In genomic region chr2:127143158-127144063, GRCm38 (mm10) we compare ENCODE assay signal across 8 mouse cellular contexts. TPM values are rescaled to one million over a fixed set of nuclear protein-coding genes. Genes with fewer than 3 reads are reported as not detected.
DNase-seq lines count a peak whose midpoint lies in the region; ATAC-seq and TF ChIP-seq lines count a peak whose summit lies in the region.

Itpripl1 (minus strand) TSS chr2:127143442.

- peaks cover 5% of the 10 kb centered on the region for H3K4me1 ChIP-seq in limb, embryonic 11.5 days (ENCODE audit: control insufficient read depth, insufficient read depth, low read length)
- peaks cover 13% of the 10 kb centered on the region for H3K4me1 ChIP-seq in midbrain, embryonic 11.5 days (ENCODE audit: control insufficient read depth, insufficient read depth, low read length)
- H3K4me1 ChIP-seq in spleen, adult 2 months (ENCODE audit: control insufficient read depth, insufficient read depth, insufficient read length) = peaks cover 4% of the 10 kb centered on the region; the same call in 1 of the 2 replicates

- H3K4me3 ChIP-seq in limb, embryonic 11.5 days (ENCODE audit: low read depth, low read length) = peak within 1 kb of the TSS; percentile 48
- peak within 1 kb of the TSS; percentile 57 for H3K4me3 ChIP-seq in midbrain, embryonic 11.5 days (ENCODE audit: low read depth, low read length)
- peak within 1 kb of the TSS; percentile 85 for H3K4me3 ChIP-seq in spleen, adult 2 months (ENCODE audit: extremely low read depth, insufficient read depth, insufficient read length)

- no peak for DNase-seq in frontal cortex, postnatal 25 days (ENCODE audit: low spot score in 2 of 2)
- peak; percentile 36 to 44 for DNase-seq in cerebellum, postnatal 36 days
- peak; percentile 78 for DNase-seq in gastrocnemius, postnatal 25 days
- peak; percentile 89 for DNase-seq in induced T-regulatory cell, adult 2 months (ENCODE audit: low read depth)
- DNase-seq in limb, embryonic 11.5 days (ENCODE audit: low spot score) = peak; percentile 79
- DNase-seq in midbrain, embryonic 11.5 days (ENCODE audit: low spot score, missing footprints) = peak; percentile 94
- DNase-seq in spleen, adult 2 months (ENCODE audit: low read depth in 1 of 2, low spot score in 2 of 2) = peak in 1 of 2 experiments; percentile 72

- H3K27me3 ChIP-seq in limb, embryonic 11.5 days (ENCODE audit: control insufficient read depth, insufficient read depth, low read length) = no peaks in the 10 kb centered on the region
- no peaks in the 10 kb centered on the region for H3K27me3 ChIP-seq in midbrain, embryonic 11.5 days (ENCODE audit: control insufficient read depth, insufficient read depth, low read length)
- no peaks in the 10 kb centered on the region for H3K27me3 ChIP-seq in spleen, adult 2 months (ENCODE audit: control insufficient read depth, insufficient read depth, low read length)

- H3K27ac ChIP-seq in limb, embryonic 11.5 days (replicated peaks; ENCODE audit: low read depth, low read length) = no peak within 1 kb of the TSS
- no peak within 1 kb of the TSS for H3K27ac ChIP-seq in midbrain, embryonic 11.5 days (ENCODE audit: low read depth, low read length)
- H3K27ac ChIP-seq in spleen, adult 2 months (ENCODE audit: insufficient read depth, low read length) = peak within 1 kb of the TSS; percentile 63

- peak within 1 kb of the TSS; percentile 56 for H3K4me2 ChIP-seq in limb, embryonic 11.5 days (ENCODE audit: low read depth, severe bottlenecking)
- peak within 1 kb of the TSS; percentile 83 for H3K4me2 ChIP-seq in midbrain, embryonic 11.5 days

- peak within 1 kb of the TSS; percentile 59 for H3K9ac ChIP-seq in limb, embryonic 11.5 days (ENCODE audit: low read length)
- peak within 1 kb of the TSS; percentile 74 for H3K9ac ChIP-seq in midbrain, embryonic 11.5 days (ENCODE audit: low read length)

- H3K9me3 ChIP-seq in limb, embryonic 11.5 days (ENCODE audit: control insufficient read depth, low read length) = no peaks in the 10 kb centered on the region
- no peaks in the 10 kb centered on the region for H3K9me3 ChIP-seq in midbrain, embryonic 11.5 days (ENCODE audit: control insufficient read depth, low read length)

- ATAC-seq in frontal cortex, adult (ENCODE audit: low TSS enrichment) = peak; percentile 88
- peak; percentile 87 for ATAC-seq in limb, embryonic 11.5 days (ENCODE audit: insufficient number of reproducible peaks, low FRiP score, low TSS enrichment, low read depth)
- peak; percentile 90 for ATAC-seq in midbrain, embryonic 11.5 days (ENCODE audit: low FRiP score)

- no peak for TF ChIP-seq CTCF in spleen, adult 2 months (IDR thresholded peaks at IDR 0.05; ENCODE audit: extremely low read depth, insufficient read depth, insufficient read length, insufficient replicate concordance)

- TF ChIP-seq POLR2A in spleen, adult 2 months (IDR thresholded peaks at IDR 0.05; ENCODE audit: low read depth, low read length) = no peak; the same call in 1 of the 2 replicates

- WGBS in limb, embryonic 11.5 days = 2% methylated on average over 31 of the region's 31 CpGs
- 3% methylated on average over 31 of the region's 31 CpGs for whole genome bisulfite sequencing in midbrain, embryonic 11.5 days
- WGBS in spleen, adult 2 months = 4% methylated on average over 31 of the region's 31 CpGs

- peaks cover 6% of the 10 kb centered on the region; the same call in 1 of the 2 replicates for H3K36me3 ChIP-seq in limb, embryonic 11.5 days (ENCODE audit: control insufficient read depth, insufficient read depth, low read length)
- peaks cover 3% of the 10 kb centered on the region; the same call in 1 of the 2 replicates for H3K36me3 ChIP-seq in midbrain, embryonic 11.5 days (ENCODE audit: control insufficient read depth, insufficient read depth, low read length)
- peaks cover 4% of the 10 kb centered on the region; the same call in 1 of the 2 replicates for H3K36me3 ChIP-seq in spleen, adult 2 months (ENCODE audit: control insufficient read depth, insufficient read depth, low read length)

RNA-seq across cellular contexts. Expression of gene Itpripl1, which starts in this region (rescaled TPM):
- total RNA-seq in gastrocnemius, postnatal 25 days (2021) = 1 to 10 TPM; 4.1 to 5.2 TPM
- 17.5 and 19.6 TPM in 2 replicates for polyA plus RNA-seq in limb, embryonic 11.5 days (2014; fragmentation: Nextera tagmentation; extraction: Ambion mirVana)
- 12.3 and 12.6 TPM in 2 replicates for polyA plus RNA-seq in midbrain, embryonic 11.5 days (2014; fragmentation: Nextera tagmentation; extraction: Ambion mirVana)
- 12.3 and 13.6 TPM in 2 replicates for polyA plus RNA-seq in spleen, adult 2 months (2012; rRNA removed)

Comparison
In these comparisons a context has a peak if more than half of its experiments do, and no peak if none do; other contexts are left out.
1. DNase-seq: peak in cerebellum, postnatal 36 days (2 of 2), gastrocnemius, postnatal 25 days (single experiment), induced T-regulatory cell, adult 2 months (single experiment), limb, embryonic 11.5 days (single experiment) and midbrain, embryonic 11.5 days (single experiment); none in frontal cortex, postnatal 25 days (0 of 2).
2. Peak in every context shown above with its lines, with median percentiles within 50 percentile points of each other: ATAC-seq and H3K4me3 ChIP-seq.